Mouse (Mus musculus) embryonic facial prominence, embryonic 12.5 days (tissue): ENCODE data around the gene Zbtb22. TPM values are rescaled to one million over a fixed set of nuclear protein-coding genes. Genes with fewer than 3 reads are reported as not detected.
"Not testable (repeated sequence)": the region's sequence is repeated elsewhere in the genome, so short reads cannot be mapped to it uniquely, and the experiment has no call there.

Experiments used
- ATAC-seq: fragments of 200-750 bp; cut with Nextera tagmentation; 2 replicates; pipeline ENCODE4 v1.8.0; 2017; ENCODE audit not compliant: insufficient number of reproducible peaks, insufficient read depth, low FRiP score, low TSS enrichment
- H3K27ac ChIP-seq: fragments of 300-500 bp; sonication (generic); 2 replicates; pipeline ENCODE4 v1.5.1; 2016; ENCODE audit warnings: mild to moderate bottlenecking
- H3K27me3 ChIP-seq: fragments of 300-500 bp; sonication (generic); 2 replicates; pipeline ENCODE4 v1.6.1; 2016; ENCODE audit warnings: mild to moderate bottlenecking, moderate library complexity
- H3K36me3 ChIP-seq: fragments of 300-500 bp; sonication (generic); 2 replicates; pipeline ENCODE4 v1.6.1; 2016; ENCODE audit warnings: mild to moderate bottlenecking
- H3K4me1 ChIP-seq: fragments of 300-500 bp; sonication (generic); 2 replicates; pipeline ENCODE4 v1.6.1; 2016
- H3K4me2 ChIP-seq: fragments of 300-500 bp; sonication (generic); replicated peaks from 2 replicates; pipeline ENCODE4 v1.6.1; 2016; ENCODE audit warnings: mild to moderate bottlenecking, moderate library complexity
- H3K4me3 ChIP-seq: fragments of 300-500 bp; sonication (generic); 2 replicates; pipeline ENCODE4 v1.5.1; 2016; ENCODE audit warnings: mild to moderate bottlenecking
- H3K9ac ChIP-seq: fragments of 300-500 bp; sonication (generic); 2 replicates; pipeline ENCODE4 v1.6.1; 2016; ENCODE audit warnings: mild to moderate bottlenecking, moderate library complexity
- H3K9me3 ChIP-seq: fragments of 300-500 bp; sonication (generic); 2 replicates; pipeline ENCODE4 v1.6.1; 2016; ENCODE audit warnings: mild to moderate bottlenecking, moderate library complexity
- WGBS: fragments of 180-500 bp; shearing (Covaris S2); methylation state at CpG from one replicate; pipeline ENCODE4 v1.1.7; 2016; 5-methylcytosine and 5-hydroxymethylcytosine counted together
- polyA plus RNA-seq: library from polyadenylated mRNA; unstranded; fragments of >200 nt; fragmentation: Nextera tagmentation; extraction: Ambion mirVana; gene quantifications from 2 replicates; pipeline ENCODE4 v1.2.1, GENCODE M21; 2016

Gene Zbtb22
- polyA plus RNA-seq, 1 experiment from 2014 or later, result 21.9 TPM

DNA sequence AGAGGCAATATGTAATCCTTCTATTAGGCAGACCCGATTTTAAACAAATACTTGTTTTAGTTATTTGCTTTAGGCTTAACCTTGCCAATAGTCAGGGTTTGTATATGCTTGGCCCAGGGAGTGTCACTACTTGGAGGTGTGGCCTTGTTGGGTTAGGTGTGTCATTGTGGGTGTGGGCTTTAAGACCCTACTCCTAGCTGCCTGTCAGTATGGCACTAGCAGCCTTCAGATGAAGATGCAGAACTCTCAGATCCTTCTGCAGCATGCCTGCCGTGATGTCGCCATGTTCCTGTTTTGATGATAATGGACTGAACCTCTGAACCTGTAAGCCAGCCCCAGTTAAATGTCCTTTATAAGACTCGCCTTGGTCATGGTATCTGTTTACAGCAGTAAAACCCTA, 22.7 kb upstream of the Zbtb22 start:
- not testable (repeated sequence) for H3K27ac ChIP-seq, H3K4me2 ChIP-seq, H3K27me3 ChIP-seq

DNA sequence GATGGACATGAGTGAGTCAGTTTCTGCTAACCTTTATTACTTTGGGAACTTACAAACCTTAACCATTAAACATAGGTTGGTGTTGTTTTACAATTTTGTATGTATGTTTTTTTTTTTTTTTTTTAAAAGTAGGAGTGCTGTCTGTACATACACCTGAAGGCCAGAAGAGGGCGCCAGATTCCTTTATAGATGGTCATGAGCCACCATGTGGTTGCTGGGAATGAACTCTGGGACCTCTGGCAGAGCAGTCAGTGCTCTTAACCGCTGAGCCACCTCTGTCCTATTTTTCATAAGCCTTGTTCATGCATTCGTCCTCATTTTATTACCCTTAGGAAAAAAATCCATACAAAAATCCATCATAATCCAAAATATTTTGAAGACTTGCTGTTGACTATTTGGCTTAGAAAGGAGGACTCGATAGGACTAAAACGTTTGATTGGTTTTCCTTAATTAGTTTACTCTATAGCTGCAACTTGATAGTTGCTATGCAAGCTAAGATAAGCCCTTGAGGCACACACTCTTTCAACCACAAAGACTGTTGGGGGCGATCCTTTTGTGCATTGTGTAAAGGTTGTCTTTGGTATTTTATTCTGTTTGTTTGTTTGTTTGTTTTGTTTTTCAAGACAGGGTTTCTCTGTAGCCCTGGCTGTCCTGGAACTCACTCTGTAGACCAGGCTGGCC, 18.4 kb upstream of the Zbtb22 start:
- Histone ChIP-seq H3K9ac (no peak overlapping the region), H3K9me3 (no peaks in the 10 kb centered on the region), H3K4me3 (no peak overlapping the region), H3K4me1 (no peaks in the 10 kb centered on the region), H3K27me3 (no peaks in the 10 kb centered on the region), H3K36me3 (no peaks in the 10 kb centered on the region), H3K4me2 (no peak overlapping the region), H3K27ac (no peak overlapping the region)
- no peak for ATAC-seq
- 36% methylated on average over 6 of the region's 6 CpGs for WGBS

More for the DNA sequence above, 22.7 kb upstream of the Zbtb22 start:
- not testable (repeated sequence) for H3K4me1 ChIP-seq, H3K9ac ChIP-seq, H3K36me3 ChIP-seq, H3K4me3 ChIP-seq, ATAC-seq, H3K9me3 ChIP-seq
- 74% methylated on average over 4 of the region's 4 CpGs for WGBS

DNA sequence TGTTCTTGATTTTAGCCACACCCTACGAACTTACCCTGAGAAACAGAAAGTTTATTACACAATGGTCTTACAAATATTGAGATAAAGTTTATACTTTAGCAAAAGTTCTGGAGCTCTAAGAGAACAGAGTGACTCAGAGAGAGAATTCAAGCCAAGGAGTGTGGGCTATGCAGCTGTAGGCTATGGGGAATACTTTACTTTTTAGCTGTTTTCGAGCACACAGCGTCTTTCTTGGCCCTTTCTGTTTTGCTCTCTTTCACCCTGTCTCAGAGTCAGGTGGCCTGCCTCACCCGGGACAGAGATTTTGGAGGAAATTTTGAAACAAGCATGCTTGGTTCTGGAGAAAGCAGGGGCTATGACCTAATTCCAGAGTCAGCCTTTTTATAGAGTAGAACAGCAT, 17.5 kb upstream of the Zbtb22 start:
- not testable (repeated sequence) for H3K36me3 ChIP-seq, H3K9me3 ChIP-seq, H3K27me3 ChIP-seq, ATAC-seq, H3K27ac ChIP-seq, H3K4me1 ChIP-seq, H3K9ac ChIP-seq, H3K4me2 ChIP-seq, H3K4me3 ChIP-seq
- WGBS, result 85% methylated on average over 4 of the region's 4 CpGs

DNA sequence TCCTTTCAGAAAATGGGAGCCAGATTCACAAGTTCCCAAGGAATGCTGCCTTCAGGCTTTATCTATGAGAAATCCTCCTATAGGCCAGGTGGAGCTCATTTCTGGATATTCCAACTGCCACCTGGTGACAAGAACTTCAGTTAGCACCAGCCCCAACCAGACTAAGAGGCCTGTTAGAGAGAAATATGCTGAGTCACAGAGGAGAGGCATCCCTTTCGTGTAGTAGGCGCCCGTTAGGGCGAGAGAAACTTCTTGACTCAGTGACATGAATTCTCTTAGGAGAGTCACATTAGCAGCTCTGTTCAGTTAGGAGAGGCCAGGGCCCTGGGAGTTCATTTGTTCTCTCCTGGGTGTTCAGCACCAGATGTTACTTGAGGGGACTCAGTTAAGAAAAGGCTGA, 16.1 kb upstream of the Zbtb22 start:
- 83% methylated on average over 4 of the region's 4 CpGs for WGBS
- no peaks in the 10 kb centered on the region for H3K27me3 ChIP-seq
- H3K4me1 ChIP-seq, result no peaks in the 10 kb centered on the region
- no peak overlapping the region for H3K27ac ChIP-seq
- H3K9ac ChIP-seq, result no peak overlapping the region
- ATAC-seq, result no peak
- no peaks in the 10 kb centered on the region for H3K36me3 ChIP-seq
- H3K4me2 ChIP-seq, result no peak overlapping the region
- no peaks in the 10 kb centered on the region for H3K9me3 ChIP-seq
- no peak overlapping the region for H3K4me3 ChIP-seq

DNA sequence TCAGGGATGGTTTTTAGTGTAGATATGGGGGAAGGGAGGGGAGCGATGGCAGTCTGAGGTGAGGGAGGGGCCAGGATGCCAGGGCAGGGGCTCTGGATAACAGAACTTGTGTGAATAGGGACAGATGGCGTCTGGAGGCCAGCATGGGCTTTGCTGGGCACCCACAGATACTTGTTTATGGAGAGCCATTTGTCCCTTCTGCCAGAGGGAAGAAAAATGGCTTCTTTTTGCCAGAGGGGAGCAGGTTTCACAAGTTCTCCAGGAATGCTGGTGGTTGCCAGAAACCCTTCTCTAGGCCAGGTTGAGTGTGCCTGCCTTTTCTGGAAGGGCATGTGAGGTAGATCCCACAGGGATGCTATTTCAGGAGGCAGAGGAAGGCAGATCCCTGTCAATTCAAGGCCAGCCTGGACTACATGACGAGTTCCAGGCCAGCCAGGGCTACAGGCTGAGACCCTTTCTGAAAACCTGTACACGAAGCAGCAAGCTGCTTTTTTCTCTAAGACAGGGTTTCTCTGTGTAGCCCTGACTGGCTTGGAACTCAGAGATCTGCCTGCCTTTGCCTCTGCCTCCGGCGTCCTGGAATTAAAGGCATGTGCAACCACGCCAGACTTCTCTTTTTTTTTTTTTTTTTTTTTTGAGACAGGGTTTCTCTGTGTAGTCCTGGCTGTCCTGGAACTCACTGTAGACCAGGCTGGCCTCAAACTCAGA, 15.3 kb upstream of the Zbtb22 start:
- Histone ChIP-seq H3K4me2 (no peak overlapping the region), H3K4me1 (no peaks in the 10 kb centered on the region), H3K36me3 (no peaks in the 10 kb centered on the region), H3K27me3 (no peaks in the 10 kb centered on the region), H3K27ac (no peak overlapping the region), H3K9me3 (no peaks in the 10 kb centered on the region), H3K4me3 (no peak overlapping the region), H3K9ac (no peak overlapping the region)
- no peak for ATAC-seq
- WGBS, result 66% methylated on average over 7 of the region's 7 CpGs

DNA sequence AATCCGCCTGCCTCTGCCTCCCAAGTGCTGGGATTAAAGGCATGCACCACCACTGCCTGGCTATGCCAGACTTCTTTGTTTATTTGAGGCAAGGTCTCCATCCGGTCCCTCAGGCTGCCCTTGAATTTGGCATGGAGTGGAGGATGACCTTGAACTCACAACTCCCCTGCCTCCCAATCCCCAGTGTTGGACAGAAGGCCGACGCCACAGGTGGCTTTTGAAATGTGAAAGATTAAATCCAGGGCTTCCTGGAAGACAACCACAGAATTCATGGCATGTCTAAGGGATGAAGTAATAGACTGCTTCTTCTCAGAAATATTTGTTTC, 14.8 kb upstream of the Zbtb22 start:
- no peak for ATAC-seq
- Histone ChIP-seq H3K9ac (no peak overlapping the region), H3K9me3 (no peaks in the 10 kb centered on the region)

DNA sequence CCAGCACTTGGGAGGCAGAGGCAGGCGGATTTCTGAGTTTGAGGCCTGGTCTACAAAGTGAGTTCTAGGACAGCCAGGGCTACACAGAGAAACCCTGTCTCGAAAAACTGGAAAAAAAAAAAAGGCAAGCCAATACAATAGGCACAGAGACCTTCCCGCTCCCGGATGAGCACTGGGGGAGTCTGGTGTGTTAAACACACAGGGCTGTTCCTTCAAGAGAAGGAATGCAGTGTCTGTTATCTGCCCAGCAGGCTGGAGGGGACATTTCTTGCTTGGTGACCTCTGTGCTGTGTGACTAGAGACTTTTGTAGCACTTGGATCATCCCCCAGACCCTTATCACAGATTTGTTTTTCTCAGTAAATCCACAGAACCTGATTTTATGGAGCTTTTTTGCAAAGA, 14.1 kb upstream of the Zbtb22 start:
- H3K27me3 ChIP-seq, result no peaks in the 10 kb centered on the region
- H3K4me1 ChIP-seq, result no peaks in the 10 kb centered on the region
- no peak overlapping the region for H3K4me3 ChIP-seq
- no peak for ATAC-seq
- 59% methylated on average over 4 of the region's 4 CpGs for WGBS
- no peak overlapping the region for H3K4me2 ChIP-seq
- no peaks in the 10 kb centered on the region for H3K9me3 ChIP-seq
- no peak overlapping the region for H3K27ac ChIP-seq
- H3K36me3 ChIP-seq, result no peaks in the 10 kb centered on the region
- no peak overlapping the region for H3K9ac ChIP-seq

More for the DNA sequence above, 14.8 kb upstream of the Zbtb22 start:
- no peak overlapping the region for H3K27ac ChIP-seq
- no peak overlapping the region for H3K4me2 ChIP-seq
- H3K36me3 ChIP-seq, result no peaks in the 10 kb centered on the region
- 77% methylated on average over 4 of the region's 4 CpGs for WGBS
- H3K27me3 ChIP-seq, result no peaks in the 10 kb centered on the region
- no peaks in the 10 kb centered on the region for H3K4me1 ChIP-seq
- H3K4me3 ChIP-seq, result no peak overlapping the region

DNA sequence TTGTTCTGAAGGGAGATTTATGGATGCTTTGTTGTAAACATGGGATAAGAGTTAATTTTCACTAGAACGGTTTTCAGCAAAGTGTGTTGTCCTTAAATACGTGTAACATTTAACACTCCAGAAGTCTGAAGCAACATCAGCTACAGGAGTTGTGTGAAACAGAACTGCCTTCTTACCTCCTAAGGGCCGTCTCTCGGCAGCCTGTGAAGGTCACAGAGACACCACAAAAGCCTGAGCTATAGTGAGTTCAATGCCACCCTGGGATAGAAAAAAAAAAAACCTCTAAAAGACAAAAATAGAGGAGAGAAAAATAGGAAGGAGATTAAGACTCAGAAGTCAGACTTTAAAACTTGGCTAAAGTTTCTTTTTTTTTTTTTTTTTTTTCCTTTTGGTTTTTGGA, 13.6 kb upstream of the Zbtb22 start:
- H3K4me1 ChIP-seq, result no peaks in the 10 kb centered on the region
- no peak for ATAC-seq
- 72% methylated on average over 4 of the region's 4 CpGs for WGBS
- H3K27ac ChIP-seq, result no peak overlapping the region
- H3K9me3 ChIP-seq, result no peaks in the 10 kb centered on the region
- no peak overlapping the region for H3K4me2 ChIP-seq
- H3K4me3 ChIP-seq, result no peak overlapping the region
- H3K27me3 ChIP-seq, result no peaks in the 10 kb centered on the region
- H3K9ac ChIP-seq, result no peak overlapping the region
- H3K36me3 ChIP-seq, result no peaks in the 10 kb centered on the region

DNA sequence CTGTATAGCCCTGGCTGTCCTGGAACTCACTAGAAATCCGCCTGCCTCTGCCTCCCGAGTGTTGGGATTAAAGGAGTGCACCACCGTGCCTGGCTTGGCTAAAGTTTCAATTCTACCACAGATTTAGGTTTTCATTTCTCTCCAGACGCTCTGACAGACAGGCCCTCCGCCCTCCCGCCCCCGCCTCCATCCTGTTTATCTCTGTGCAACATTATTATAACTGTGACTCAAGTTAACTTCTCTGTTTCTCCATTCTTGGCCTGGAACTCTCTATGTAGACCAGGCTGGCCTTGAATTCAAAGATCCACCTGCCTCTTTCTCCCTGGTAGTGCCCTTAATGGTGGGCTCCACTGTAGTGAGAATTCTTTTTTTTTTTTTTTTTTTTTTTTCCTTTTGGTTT, 13.2 kb upstream of the Zbtb22 start:
- no peaks in the 10 kb centered on the region for H3K36me3 ChIP-seq
- H3K4me2 ChIP-seq, result no peak overlapping the region
- H3K4me1 ChIP-seq, result no peaks in the 10 kb centered on the region
- no peak overlapping the region for H3K9ac ChIP-seq
- no peaks in the 10 kb centered on the region for H3K27me3 ChIP-seq
- H3K27ac ChIP-seq, result no peak overlapping the region
- no peaks in the 10 kb centered on the region for H3K9me3 ChIP-seq
- 86% methylated on average over 7 of the region's 7 CpGs for WGBS
- no peak overlapping the region for H3K4me3 ChIP-seq
- ATAC-seq, result no peak

DNA sequence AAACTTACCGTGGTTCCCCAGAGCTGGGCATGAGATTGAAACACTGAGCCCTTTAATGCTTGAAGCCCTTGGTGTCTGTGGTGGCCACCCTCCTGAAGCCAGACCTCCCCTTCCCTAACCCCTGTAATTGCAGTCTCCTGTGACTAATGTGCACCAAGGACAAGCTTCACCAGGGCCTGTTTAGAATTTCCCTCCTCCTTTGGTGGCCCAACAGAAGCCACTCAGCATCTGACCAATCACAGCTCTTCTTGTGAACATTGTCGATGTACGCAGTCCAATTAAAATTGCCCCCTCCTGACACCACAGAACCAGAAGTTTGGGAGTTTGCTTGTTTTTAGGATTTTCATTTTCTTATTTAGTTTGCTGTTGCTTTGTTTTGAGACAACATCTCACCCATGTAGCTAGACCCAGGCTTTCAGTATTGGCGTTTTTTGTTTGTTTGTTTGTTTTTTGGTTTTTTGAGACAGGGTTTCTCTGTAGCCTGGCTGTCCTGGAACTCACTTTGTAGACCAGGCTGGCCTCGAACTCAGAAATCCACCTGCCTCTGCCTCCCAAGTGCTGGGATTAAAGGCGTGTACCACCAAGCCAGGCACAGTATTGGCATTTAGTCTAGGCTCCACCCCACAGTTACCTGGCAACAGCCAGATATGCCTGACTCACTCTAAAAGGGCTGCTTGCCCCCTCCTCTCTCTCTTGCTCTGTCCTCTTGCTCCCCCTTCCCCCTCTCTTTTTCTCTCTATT, 11.6 kb upstream of the Zbtb22 start:
- WGBS, result 57% methylated on average over 6 of the region's 6 CpGs
- not testable (repeated sequence) for H3K9ac ChIP-seq, ATAC-seq, H3K27me3 ChIP-seq, H3K36me3 ChIP-seq, H3K27ac ChIP-seq, H3K4me2 ChIP-seq, H3K4me3 ChIP-seq, H3K4me1 ChIP-seq, H3K9me3 ChIP-seq

DNA sequence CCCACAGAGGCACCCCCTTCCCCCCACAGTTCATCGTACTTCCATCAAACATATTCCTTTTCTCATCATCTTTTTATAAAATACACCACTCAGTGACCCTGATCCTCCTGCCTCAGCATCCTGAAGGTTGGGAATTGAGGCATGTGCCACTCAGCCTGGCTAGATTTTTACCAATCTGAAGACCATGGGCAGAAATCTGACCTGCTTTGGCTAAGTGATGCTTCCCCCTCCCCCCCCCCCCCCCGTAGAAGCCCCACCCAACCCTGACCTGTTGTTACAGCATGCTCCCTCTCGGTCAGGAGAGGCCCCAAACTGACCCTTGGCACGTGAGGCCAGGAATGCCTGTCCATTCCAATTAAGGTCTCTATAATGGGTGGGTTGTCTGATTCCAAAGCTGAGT, 10.9 kb upstream of the Zbtb22 start, which contains the start of gene Platr17:
TSS of gene Platr17 (plus strand) at position 301 of the 400 bp plus-strand sequence.
- not testable (repeated sequence) for ATAC-seq, H3K27ac ChIP-seq, H3K9me3 ChIP-seq, H3K27me3 ChIP-seq, H3K4me2 ChIP-seq, H3K4me3 ChIP-seq, H3K4me1 ChIP-seq, H3K36me3 ChIP-seq, H3K9ac ChIP-seq
- 11% methylated on average over 4 of the region's 4 CpGs for WGBS
